Mouse (Mus musculus) WW6 (cell line): ENCODE results near the gene Crispld2.

Source experiments
- DNase-seq: peaks from one replicate; pipeline ENCODE4 v3.0.0-alpha.2; 2013; ENCODE audit warnings: low read depth, low spot score

The Crispld2 gene

GRCm38 (mm10) chr8:119992249-119992648 is at the start of gene Crispld2:
TSS of gene Crispld2 (plus strand) at chr8:119992438.
- DNase-seq, result peak; percentile 74

GRCm38 (mm10) chr8:119943616-119944015 is 48.6 kb upstream of the Crispld2 start:
- DNase-seq, result no peak

- peak; percentile 57 for DNase-seq
Observed at GRCm38 (mm10) chr8:119944096-119944811, 48.0 kb upstream of the Crispld2 start.

- no peak for DNase-seq
Observed at GRCm38 (mm10) chr8:119946326-119946865, 45.8 kb upstream of the Crispld2 start.

GRCm38 (mm10) chr8:119947653-119948052 is 44.6 kb upstream of the Crispld2 start:
- no peak for DNase-seq

GRCm38 (mm10) chr8:119948340-119948739 is 43.9 kb upstream of the Crispld2 start:
- no peak for DNase-seq

- DNase-seq, result no peak
Observed at GRCm38 (mm10) chr8:119952282-119952681, 40.0 kb upstream of the Crispld2 start.

- DNase-seq, result no peak
Observed at GRCm38 (mm10) chr8:119952747-119953146, 39.5 kb upstream of the Crispld2 start.

- no peak for DNase-seq
Observed at GRCm38 (mm10) chr8:119955333-119955732, 36.9 kb upstream of the Crispld2 start.

GRCm38 (mm10) chr8:119958076-119958475 is 34.2 kb upstream of the Crispld2 start:
- DNase-seq, result no peak

GRCm38 (mm10) chr8:119960531-119961104 is 31.6 kb upstream of the Crispld2 start:
- no peak for DNase-seq

- no peak for DNase-seq
Observed at GRCm38 (mm10) chr8:119964859-119965258, 27.4 kb upstream of the Crispld2 start.

- DNase-seq, result no peak
Observed at GRCm38 (mm10) chr8:119967435-119967834, 24.8 kb upstream of the Crispld2 start.

GRCm38 (mm10) chr8:119970169-119970568 is 22.1 kb upstream of the Crispld2 start:
- no peak for DNase-seq

GRCm38 (mm10) chr8:119972558-119972957 is 19.7 kb upstream of the Crispld2 start:
- no peak for DNase-seq

GRCm38 (mm10) chr8:119978770-119979381 is 13.4 kb upstream of the Crispld2 start:
- no peak for DNase-seq

GRCm38 (mm10) chr8:119981253-119981652 is 11.0 kb upstream of the Crispld2 start:
- no peak for DNase-seq

GRCm38 (mm10) chr8:119984085-119984484 is 8.2 kb upstream of the Crispld2 start:
- DNase-seq, result no peak

GRCm38 (mm10) chr8:119986174-119986573 is 6.1 kb upstream of the Crispld2 start:
- DNase-seq, result no peak

- DNase-seq, result no peak
Observed at GRCm38 (mm10) chr8:119988087-119988486, 4.2 kb upstream of the Crispld2 start.

GRCm38 (mm10) chr8:119994114-119994513 is 1.9 kb downstream of the Crispld2 start:
- DNase-seq, result no peak

- DNase-seq, result no peak
Observed at GRCm38 (mm10) chr8:119994556-119994955, 2.3 kb downstream of the Crispld2 start.

- DNase-seq, result no peak
Observed at GRCm38 (mm10) chr8:119997266-119997665, 5.0 kb downstream of the Crispld2 start.
